Mouse (Mus musculus): ENCODE data around the gene Sema3f.

Sema3f gene

GRCm38 (mm10) chr9:107692785-107693184 is 17.5 kb downstream of the Sema3f start:
- no peak for DNase-seq (ENCODE audit: low spot score in 2 of 2)

GRCm38 (mm10) chr9:107690391-107690790 is 19.9 kb downstream of the Sema3f start:
- no peak for DNase-seq (ENCODE audit: low spot score in 2 of 2)

- DNase-seq (ENCODE audit: low spot score in 2 of 2) = no peak
These were observed 21.3 kb downstream of the Sema3f start for GRCm38 (mm10) chr9:107688939-107689338.

- no peak for DNase-seq (ENCODE audit: low spot score in 2 of 2)
These were observed 21.9 kb downstream of the Sema3f start for GRCm38 (mm10) chr9:107688415-107688814.

GRCm38 (mm10) chr9:107685231-107685981 is 24.9 kb downstream of the Sema3f start:
- DNase-seq (ENCODE audit: low spot score in 2 of 2) = peak in 1 of 2 experiments; percentile 22

GRCm38 (mm10) chr9:107682405-107682804 is 27.9 kb downstream of the Sema3f start:
- DNase-seq (ENCODE audit: low spot score in 2 of 2) = no peak

- DNase-seq (ENCODE audit: low spot score in 2 of 2) = no peak
These were observed 30.8 kb downstream of the Sema3f start, which contains the start of gene Gnat1 for GRCm38 (mm10) chr9:107679501-107679900. Gene Gnat1 (minus strand): TSS chr9:107679712.

- no peak for DNase-seq (ENCODE audit: low spot score in 2 of 2)
These were observed 31.4 kb downstream of the Sema3f start for GRCm38 (mm10) chr9:107678861-107679260.

- DNase-seq (ENCODE audit: low spot score in 2 of 2) = peak in 1 of 2 experiments; percentile 74
These were observed 32.3 kb downstream of the Sema3f start for GRCm38 (mm10) chr9:107677819-107678526.

GRCm38 (mm10) chr9:107677091-107677784 is 33.0 kb downstream of the Sema3f start:
- peak in 1 of 2 experiments; percentile 33 for DNase-seq (ENCODE audit: low spot score in 2 of 2)

- no peak for DNase-seq (ENCODE audit: low spot score in 2 of 2)
These were observed 34.0 kb downstream of the Sema3f start for GRCm38 (mm10) chr9:107676302-107676701.

GRCm38 (mm10) chr9:107675671-107676301 is 34.5 kb downstream of the Sema3f start:
- peak in 1 of 2 experiments; percentile 28 for DNase-seq (ENCODE audit: low spot score in 2 of 2)

GRCm38 (mm10) chr9:107674609-107675429 is 35.5 kb downstream of the Sema3f start:
- DNase-seq (ENCODE audit: low spot score in 2 of 2) = no peak

GRCm38 (mm10) chr9:107670259-107670658 is 40.0 kb downstream of the Sema3f start:
- no peak for DNase-seq (ENCODE audit: low spot score in 2 of 2)

GRCm38 (mm10) chr9:107669480-107669945 is 40.8 kb downstream of the Sema3f start, which contains the start of gene Slc38a3:
Gene Slc38a3 (minus strand): TSS chr9:107669530.
- DNase-seq (ENCODE audit: low spot score in 2 of 2) = no peak

- no peak for DNase-seq (ENCODE audit: low spot score in 2 of 2)
These were observed 41.4 kb downstream of the Sema3f start for GRCm38 (mm10) chr9:107668916-107669315.

GRCm38 (mm10) chr9:107668011-107668410 is 42.3 kb downstream of the Sema3f start:
- no peak for DNase-seq (ENCODE audit: low spot score in 2 of 2)

GRCm38 (mm10) chr9:107667219-107667618 is 43.1 kb downstream of the Sema3f start:
- no peak for DNase-seq (ENCODE audit: low spot score in 2 of 2)

- no peak for DNase-seq (ENCODE audit: low spot score in 2 of 2)
These were observed 43.5 kb downstream of the Sema3f start for GRCm38 (mm10) chr9:107666751-107667205.

GRCm38 (mm10) chr9:107665308-107665707 is 45.0 kb downstream of the Sema3f start:
- no peak for DNase-seq (ENCODE audit: low spot score in 2 of 2)

GRCm38 (mm10) chr9:107663525-107663924 is 46.8 kb downstream of the Sema3f start:
- DNase-seq (ENCODE audit: low spot score in 2 of 2) = no peak

Data from spleen, postnatal 14 days (tissue).